Mouse (Mus musculus) left cerebral cortex, adult 18-20 months (tissue): ENCODE results near the gene Ndufb4. TPM values are rescaled to one million over a fixed set of nuclear protein-coding genes. Genes with fewer than 3 reads are reported as not detected.

Experiments
- DNase-seq, 2 experiments: peaks; one replicate each; pipeline ENCODE4 v3.0.0; 2021 to 2022; ENCODE audit warnings: low spot score in 2 of 2, mixed read lengths in 1 of 2
- total RNA-seq, 2 experiments: library from RNA; stranded (reverse); gene quantifications; 2 replicates each; pipeline ENCODE4 v1.2.3; 2021

The Ndufb4 gene
- total RNA-seq, 2 experiments from 2014 or later: 76.5 to 80.3 TPM

DNA sequence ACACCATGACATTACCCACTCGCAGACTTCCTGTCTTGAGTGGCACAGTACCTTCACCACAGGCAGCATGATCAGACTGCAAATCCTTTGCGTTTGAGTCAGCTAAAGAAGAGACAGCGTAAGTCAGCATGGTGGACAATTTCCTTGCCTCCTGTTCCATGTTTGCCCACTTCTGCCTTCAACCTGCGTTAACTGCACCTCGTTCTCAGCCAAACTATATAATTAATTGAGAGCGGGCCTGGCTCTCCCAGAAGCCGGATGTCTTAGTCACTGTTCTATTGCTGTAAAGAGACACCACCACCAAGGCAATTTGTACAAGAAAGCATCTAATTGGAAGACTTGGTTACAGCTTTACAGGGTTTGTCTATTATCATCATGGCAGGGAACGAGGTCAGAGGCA is 26.6 kb upstream of the Ndufb4 start:
- no peak for DNase-seq

GRCm38 (mm10) chr16:37680216-37680615 is 26.0 kb upstream of the Ndufb4 start:
- no peak for DNase-seq

GRCm38 (mm10) chr16:37677586-37677985 is 23.3 kb upstream of the Ndufb4 start:
- DNase-seq: no peak

- no peak for DNase-seq
Observed at GRCm38 (mm10) chr16:37676677-37677072, 22.4 kb upstream of the Ndufb4 start.

- peak; percentile 67 to 75 for DNase-seq
Observed at GRCm38 (mm10) chr16:37676024-37676676, 21.9 kb upstream of the Ndufb4 start.

- DNase-seq: no peak
Observed at GRCm38 (mm10) chr16:37675326-37675725, 21.1 kb upstream of the Ndufb4 start.

DNA sequence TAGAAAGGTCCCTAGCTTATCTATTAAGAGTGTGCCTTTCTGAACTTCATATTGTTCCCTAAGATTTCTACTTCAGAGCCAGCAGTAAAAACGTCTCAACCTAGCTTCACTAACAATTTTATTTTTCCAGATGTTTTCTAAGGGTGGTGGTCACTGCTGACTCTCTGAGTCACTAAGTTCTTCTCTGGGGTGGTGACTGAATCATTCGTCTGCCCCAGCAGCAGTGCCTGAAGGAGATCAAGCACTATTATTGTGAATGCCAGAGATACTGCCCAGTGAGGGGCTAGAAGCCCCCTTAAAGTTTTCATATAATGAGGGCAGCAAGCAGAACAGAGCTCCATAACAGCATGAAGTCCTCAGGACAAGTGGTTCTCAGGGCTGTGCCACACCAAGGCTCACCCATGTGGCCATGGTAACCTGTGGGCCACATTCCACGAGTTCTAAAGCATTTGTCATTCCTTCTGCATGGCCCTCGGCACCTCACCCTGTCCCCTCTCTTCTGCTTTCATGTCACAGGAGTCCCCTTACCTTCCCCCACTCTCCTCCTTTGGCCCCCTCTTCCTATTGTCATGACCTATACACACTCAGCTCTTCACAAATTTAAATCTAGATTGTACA is 16.5 kb upstream of the Ndufb4 start:
- no peak for DNase-seq

GRCm38 (mm10) chr16:37665394-37665935 is 11.2 kb upstream of the Ndufb4 start:
- DNase-seq: no peak

- no peak for DNase-seq
Observed at GRCm38 (mm10) chr16:37663643-37664459, 9.6 kb upstream of the Ndufb4 start.

GRCm38 (mm10) chr16:37656796-37657195 is 2.5 kb upstream of the Ndufb4 start:
- no peak for DNase-seq

- DNase-seq: no peak
Observed at GRCm38 (mm10) chr16:37655756-37656347, 1.6 kb upstream of the Ndufb4 start.

DNA sequence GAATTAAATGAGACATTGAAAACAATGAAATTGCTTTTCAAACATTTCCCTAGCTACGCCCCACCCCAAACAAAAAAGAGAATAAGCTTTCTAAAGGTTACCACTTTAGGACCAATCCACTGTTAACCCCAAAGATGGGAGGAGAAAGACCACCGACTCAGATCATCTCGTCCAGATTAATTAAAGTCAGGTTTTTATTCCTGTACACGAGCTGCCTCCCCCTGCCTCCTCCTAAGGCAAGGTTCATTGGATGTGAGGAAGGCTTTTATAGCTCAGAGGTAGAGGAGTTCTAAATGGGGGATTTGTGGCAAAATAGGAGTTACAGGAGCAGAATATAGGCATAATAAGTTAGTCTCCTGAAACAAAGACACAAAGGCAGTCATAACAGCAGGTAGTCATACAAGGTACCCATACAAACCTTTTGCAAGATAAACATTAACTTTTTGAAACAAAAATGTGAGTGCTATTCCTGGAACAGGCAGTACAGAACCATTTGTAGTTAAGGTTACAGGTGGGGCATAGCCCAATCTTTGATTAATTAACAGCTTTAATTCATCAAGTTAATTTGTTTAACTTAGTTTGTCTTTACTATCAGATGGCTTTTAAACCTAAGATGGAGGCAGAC is 690 bp upstream of the Ndufb4 start:
- no peak for DNase-seq

DNA sequence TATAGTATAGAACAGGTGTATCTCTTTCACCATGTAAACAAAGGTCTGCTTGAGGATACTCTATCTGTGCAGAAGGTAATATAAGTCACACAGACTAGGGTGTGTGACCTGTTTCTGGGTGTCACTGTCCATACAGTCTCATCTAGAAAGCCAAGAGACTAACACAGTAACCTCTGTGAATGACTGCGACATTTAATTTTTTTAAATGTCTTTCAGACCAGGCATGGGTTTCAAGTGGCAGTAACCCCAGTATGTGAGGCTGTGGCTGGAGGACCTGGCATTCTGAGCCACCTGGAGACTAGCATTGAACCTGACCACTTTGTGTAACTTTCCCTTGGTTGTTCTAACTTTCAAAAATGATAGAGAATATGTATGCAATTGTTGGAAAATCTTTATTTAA is 1.2 kb downstream of the Ndufb4 start:
- DNase-seq: no peak

GRCm38 (mm10) chr16:37652654-37653053 is 1.6 kb downstream of the Ndufb4 start:
- DNase-seq: no peak

DNA sequence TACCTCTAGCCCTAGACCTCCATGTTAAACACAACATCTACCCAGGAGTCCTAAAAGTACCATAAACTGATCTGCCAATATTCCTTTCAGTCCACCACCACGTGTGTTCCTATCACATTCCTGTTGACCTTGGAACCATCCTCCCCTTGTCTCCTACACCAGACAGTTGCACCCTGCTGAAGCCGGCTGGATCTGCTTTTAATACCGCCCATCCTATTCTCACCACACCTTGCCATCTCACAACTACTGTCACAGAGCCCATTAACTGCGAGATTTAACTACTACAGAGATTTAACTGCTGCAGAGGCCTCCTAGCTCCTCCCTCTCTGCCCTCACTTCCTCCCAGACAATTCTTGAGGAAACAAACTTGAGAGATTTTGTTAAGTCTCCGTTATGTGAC is 2.8 kb downstream of the Ndufb4 start:
- DNase-seq: no peak

GRCm38 (mm10) chr16:37649068-37649467 is 5.2 kb downstream of the Ndufb4 start:
- no peak for DNase-seq

GRCm38 (mm10) chr16:37647936-37648335 is 6.3 kb downstream of the Ndufb4 start:
- DNase-seq: no peak

DNA sequence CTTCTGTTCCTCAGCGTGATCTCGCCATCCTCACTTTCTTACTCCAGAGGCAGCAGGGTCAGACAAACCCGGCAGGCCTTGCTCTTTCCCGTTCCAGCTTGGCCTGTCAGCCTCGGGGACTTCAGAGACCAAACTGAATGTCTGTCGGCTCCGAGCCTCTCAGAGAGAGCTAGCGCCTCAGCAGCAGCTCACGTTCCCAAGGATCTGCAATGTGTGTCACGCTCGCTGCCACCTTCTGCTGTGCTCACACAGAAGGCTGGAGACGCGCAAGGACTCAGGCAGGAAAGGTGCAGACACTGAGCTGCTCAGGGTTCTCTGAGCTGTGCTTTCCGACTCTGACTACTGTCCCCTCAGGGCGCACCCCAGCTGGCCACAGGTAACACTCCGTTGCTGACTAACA is 7.2 kb downstream of the Ndufb4 start:
- peak; percentile 34 to 49 for DNase-seq

- DNase-seq: no peak
Observed at GRCm38 (mm10) chr16:37645799-37646198, 8.5 kb downstream of the Ndufb4 start.

- no peak for DNase-seq
Observed at GRCm38 (mm10) chr16:37645211-37645610, 9.0 kb downstream of the Ndufb4 start.

DNA sequence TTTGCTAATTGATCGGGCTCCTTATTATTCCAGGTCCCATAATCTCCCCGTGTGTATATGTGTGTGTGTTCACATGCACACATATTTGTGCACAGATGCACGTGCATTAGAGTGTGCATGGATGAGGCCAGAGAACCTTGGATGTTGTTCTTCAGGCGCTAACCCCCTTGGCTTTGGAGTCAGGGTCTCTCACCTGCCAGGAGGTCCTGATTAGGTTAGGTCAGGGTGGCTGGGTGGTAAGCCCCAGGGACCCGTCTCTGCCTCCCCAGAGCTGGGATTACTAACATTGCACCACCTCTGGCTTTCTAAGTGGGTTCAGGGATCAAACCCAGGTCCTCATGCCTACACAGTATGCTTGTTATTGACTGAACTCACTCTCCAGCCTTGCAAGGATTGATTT is 9.8 kb downstream of the Ndufb4 start:
- DNase-seq: no peak
